Mouse (Mus musculus) granulocyte monocyte progenitor cell, adult 5-6 weeks (primary cell): ENCODE results near the gene Uvrag. TPM values are rescaled to one million over a fixed set of nuclear protein-coding genes. Genes with fewer than 3 reads are reported as not detected.
A peak's percentile ranks its signal among the peaks of the same experiment; 100 is the strongest.

ENCODE experiments used
- ATAC-seq: replicated peaks from 2 replicates; pipeline ENCODE4 v1.8.0; 2016; ENCODE audit warnings: mild to moderate bottlenecking, moderate TSS enrichment, inconsistent platforms; ENCODE audit not compliant: poor library complexity, severe bottlenecking
- total RNA-seq, 2 experiments: library from RNA; stranded (forward) in 1 of 2; stranded (reverse) in 1 of 2; fragments of 200-712, 200-1000 nt in 1 of 2; fragments of >200 nt in 1 of 2; fragmentation: Nextera tagmentation in 1 of 2; gene quantifications; 2 replicates each; pipeline ENCODE4 v1.2.3; 2014 to 2017

Uvrag gene
- total RNA-seq, 2 experiments from 2014 or later: 31.0 to 38.7 TPM

DNA sequence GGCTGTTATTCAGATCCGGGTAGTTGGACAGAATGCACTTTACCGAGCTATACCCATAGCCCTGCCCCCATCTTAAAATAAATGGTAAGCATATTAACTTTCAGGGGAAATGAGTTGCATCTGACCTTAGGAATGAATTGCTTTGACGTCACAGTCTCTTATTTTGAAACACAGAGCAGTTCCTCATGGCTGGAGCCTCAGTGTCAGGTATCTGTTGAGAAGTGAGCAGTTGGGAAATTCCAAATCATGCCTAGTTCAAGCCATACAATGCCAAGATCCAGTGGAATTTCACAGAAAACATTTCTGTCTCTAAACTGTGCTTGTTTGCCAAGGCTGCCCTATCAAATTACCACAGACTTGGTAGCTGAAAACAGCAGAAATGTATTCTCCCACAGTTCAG lies 2.3 kb upstream of the Uvrag start:
- ATAC-seq: 0 out of 2 replicates have a peak, but pooled peaks have one; percentile 3

DNA sequence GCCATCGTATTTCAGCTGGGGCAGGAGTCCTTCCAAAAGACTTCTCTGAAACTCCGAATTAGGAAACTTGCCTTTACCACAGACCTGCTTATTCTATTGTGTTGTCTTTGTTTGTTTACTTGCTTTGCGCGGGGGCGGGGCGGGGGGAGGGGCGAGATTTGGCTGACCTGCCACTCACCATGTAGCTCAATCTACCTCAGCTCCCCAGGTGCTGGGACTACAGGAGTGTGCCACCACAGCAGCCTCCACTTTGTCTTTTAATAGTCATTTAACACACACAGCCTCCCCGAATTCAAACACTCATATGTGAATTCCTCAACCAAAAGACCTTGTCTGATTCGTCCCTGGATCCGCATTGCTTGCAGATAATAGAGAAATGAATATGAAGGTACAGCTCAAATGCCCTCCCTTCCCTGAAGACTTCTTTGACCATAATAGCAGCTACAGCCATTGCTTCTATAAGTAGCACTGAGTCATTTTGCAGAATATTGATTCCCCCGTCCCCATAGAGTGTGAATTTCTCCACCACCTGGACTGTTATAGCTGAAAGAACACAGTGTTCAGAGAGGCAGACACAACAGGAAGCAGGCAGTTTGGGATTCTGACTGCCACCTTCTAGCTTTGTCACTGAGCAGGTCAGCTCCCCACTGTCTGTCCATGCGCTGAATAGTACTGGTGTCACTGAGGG lies 1.1 kb upstream of the Uvrag start:
- ATAC-seq: no peak

DNA sequence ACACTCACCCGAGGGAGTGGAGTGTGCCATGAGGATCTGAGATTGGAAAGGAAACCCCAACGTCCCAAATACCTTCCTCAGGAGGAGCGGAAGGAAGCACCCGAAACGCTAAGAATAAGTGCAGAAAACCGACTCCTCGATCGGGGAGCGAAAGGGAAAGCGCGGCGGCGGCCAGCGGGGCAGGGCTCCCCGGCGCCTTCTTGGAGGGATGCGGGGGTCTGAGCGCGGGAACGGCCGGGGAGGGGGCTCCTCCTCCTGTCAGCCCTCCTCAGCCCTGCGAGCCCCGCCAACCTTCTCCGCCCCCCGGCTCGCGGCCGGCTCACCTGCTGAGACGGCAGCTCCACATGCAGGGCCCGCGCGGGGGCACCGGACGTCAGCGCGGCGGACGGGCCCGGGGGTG lies 430 bp downstream of the Uvrag start:
- ATAC-seq: no peak

DNA sequence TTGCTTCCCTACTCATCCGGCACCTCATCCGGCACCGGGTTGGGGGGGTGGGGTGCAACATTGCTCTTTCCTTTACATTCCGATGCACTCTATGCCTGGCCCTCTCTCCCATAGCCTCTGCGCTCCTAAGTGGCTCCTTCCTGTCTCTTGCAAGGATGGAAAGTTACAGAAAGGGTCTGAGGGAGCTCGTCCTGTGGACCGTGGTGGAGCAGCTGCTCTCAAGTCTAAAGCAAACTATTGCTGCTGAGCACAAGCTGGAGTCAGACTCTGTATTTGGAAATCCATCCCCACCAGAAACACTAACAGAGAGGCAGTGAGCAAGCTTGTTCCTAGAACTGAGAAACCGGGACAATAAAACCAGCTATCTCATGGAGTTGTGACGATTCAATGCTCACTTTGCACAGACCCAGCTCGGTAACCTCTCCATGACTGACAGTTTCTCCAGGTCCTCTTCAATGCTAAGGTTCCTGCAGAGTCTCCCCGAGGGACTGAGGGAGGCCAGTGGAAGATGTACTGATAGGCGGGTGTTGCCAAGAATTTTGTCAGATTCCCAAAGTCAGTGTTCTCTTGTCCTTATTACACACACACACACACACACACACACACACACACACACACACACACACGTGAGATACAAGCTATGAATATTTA lies 975 bp downstream of the Uvrag start:
- no peak for ATAC-seq

DNA sequence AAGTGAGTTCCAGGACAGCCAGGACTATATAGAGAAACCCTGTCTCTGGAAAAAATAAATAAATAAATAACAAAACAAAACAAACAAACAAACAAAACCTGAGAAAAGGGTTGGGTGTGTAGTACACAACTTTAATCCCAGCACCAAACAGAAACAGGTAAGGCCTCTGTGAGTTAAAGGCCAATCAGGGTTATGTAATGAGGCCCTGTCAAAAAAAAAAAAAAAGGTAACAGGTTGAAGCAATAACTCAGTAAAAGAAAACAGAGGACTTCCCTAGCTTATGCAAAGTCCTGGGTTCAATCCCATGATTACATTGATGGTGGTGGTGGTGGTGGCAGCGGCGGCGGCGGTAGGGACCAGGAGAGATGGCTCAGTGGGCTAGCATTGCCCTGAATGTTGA lies 3.4 kb downstream of the Uvrag start:
- ATAC-seq: no peak

DNA sequence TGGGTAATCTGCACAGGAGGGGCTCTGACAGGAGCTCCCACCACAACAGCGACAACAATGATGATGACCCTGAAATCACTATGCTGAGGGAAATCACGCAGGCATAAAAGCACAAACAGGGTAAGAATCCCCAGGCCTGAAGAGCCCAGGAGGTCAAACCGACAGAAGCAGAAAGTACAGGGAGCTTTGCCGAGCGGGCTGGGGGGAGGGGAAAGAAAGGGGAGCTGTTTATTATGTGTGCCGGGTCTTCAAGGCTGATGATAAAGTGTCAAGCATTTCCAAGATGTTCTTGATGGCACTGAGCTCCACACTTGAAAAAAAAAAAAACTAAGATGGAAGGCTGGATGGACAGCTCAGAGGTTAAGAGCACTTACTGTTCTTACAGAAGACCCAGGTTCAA lies 4.2 kb downstream of the Uvrag start:
- no peak for ATAC-seq

DNA sequence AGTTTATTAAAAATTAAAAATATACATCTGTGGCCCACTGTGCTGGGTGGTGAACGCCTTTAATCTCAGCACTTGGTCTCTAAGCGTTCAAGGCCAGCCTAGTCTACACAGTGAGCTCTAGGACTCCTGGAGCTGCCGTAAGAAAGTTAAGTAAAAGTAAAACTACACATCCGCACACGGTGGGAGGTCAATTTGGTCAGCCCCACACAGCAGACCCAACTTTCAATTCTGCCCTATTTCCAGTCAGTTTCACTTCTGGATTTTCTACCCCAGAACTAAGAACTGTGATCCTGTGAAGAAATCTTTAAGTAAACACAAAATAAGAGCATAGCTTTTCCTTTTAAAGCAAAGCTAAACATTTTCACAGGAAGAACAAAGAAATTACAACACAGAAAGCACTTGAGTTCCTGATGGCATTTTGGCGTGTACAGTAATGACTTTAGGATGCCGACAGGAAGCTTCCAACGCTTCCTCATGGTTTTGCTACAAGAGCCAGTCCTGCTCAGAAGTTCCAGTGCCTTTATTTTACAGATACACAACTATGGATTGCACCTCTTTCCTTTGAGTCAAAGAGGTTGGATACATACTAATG lies 7.0 kb downstream of the Uvrag start:
- ATAC-seq: peak; percentile 81

DNA sequence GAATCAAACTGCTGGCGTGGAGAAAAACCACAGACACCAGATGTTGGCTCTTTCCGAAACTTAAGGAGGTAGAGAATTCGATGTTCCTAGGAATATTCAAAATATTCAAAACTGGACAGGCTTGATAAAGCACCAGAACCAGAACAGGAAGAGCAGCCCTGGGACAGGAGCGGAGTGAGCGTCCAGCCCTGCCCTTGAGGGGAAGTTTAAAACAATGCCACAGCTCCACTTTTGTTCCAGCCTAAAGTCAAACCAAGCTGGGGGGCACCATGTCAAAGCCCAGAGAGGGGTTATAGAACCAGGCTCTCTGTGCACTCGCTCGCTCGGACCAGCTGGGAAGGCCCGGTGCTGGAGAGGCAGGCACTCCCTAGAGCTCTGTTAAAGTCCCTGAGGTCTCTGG lies 8.3 kb downstream of the Uvrag start:
- no peak for ATAC-seq

DNA sequence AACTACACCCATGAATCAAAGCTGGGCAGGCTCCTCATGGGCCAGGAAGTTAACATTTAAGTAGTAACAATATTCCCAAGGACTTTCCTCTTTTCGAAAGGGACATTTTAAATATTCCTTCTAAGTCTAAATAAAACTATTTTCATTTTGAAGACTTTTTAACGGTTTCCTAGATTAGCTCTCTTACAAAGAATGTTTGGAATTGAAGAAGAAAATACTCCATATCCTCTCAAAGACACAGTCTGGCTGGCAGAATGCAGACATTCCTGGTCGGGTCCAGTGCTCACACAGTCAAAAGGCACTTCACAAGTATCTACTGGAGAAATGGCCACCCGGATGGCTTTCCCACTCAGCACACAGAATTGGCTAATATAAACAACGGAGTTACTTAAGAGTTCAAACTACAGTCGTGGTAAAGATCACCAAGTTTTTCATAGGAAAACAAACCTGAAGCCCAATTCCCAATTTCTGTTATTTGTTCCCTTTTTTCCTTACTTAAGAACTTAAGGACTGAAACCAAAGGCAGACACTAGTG lies 9.1 kb downstream of the Uvrag start:
- no peak for ATAC-seq

DNA sequence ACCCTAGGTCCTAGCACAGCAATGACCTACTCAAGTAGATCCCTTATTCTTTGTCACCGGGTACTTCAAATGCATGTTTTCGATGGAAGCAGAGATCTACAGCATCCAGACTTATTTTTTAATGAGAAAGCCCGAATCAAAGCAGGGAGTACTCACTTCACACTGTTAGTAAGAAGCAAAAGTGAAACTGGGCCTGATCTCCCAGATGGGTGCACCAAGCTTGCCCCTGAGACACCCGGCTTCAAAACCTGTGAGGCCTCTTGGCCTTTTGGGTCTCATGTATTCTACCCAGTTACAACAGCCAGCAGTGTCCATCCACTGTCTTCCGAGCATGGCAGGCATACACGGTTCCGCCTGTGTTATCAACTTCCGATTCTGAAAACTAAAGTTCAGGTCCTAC lies 12.0 kb downstream of the Uvrag start:
- ATAC-seq: no peak

DNA sequence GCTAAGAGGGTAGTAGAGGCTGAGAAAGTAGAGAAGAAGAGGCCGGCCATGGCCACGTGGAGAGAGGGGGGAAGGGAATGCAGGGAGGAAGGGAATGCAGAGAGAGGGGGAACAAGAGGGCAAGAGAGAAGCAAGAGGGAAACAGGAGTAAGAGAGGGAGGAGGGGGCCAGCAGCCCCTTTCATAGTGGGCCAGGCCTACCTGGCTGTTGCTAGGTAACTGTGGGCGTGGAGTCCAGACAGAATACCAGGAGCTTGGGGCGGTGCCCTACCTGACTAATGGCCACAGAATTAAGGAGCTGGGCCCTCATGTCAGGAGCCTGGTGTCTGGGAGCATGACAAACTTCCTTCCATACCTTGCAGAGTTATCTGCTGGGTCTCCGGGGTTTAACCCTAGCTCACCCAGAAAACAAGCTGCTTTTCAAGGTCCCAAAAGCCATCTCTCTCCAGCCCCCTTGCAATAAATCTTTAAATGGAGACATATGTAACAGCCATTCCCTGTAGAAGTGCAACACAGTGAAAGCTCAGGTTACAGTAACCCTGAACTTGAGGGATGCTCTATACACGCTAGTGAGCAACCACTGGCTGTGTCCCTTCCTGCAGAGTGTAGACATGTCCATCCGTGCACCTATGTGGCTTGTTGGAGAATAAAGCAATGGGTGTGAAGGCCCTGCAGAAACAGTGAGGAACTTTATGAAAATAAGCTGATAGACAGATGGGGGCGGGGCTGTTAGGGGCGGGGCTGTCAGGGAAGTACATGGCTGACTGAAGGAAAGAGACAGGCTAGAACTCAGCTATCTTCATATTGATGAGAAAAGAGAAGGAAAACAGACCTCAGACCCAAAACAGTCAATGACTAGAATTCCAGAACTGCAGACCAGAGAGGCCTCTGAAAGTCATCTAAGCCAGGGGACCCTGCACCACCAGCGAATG lies 12.7 kb downstream of the Uvrag start:
- no peak for ATAC-seq

DNA sequence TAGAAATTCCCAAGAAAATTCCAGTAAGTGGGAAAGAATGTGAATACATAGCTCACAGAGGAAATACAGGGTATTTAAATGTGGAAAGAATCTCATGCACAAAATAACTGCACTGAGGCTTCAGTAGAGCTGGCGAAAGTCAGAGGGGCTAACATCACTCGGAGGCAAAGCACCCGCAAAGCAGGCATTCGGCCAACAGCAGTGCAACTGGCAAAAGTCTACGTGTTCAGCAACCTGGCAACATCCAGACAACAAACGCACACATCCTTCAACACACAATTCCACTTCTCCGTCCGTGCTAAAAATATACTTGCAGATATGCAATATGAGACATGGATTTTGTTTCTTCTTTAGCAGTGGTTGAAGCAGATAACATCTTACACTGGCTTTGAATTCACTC lies 14.9 kb downstream of the Uvrag start:
- no peak for ATAC-seq

DNA sequence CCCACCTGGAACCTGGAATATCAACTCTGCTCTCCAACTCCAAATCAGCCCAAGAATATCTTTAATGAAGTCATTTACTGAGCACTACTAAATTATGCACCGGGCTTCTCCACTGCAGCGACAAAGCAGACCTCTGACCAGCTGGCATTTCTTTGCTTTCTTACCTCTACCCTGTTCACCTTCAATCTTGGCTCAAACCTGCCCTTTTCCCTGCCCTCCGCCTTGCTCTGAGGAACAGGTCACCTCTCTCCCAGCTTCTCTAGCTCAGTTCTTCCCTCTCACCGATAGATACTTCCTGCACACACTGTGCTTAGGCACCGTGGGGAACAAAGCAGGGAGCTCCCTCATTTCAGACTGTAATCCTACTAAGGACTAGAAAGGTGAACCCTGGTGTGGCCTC lies 18.3 kb downstream of the Uvrag start:
- ATAC-seq: no peak

DNA sequence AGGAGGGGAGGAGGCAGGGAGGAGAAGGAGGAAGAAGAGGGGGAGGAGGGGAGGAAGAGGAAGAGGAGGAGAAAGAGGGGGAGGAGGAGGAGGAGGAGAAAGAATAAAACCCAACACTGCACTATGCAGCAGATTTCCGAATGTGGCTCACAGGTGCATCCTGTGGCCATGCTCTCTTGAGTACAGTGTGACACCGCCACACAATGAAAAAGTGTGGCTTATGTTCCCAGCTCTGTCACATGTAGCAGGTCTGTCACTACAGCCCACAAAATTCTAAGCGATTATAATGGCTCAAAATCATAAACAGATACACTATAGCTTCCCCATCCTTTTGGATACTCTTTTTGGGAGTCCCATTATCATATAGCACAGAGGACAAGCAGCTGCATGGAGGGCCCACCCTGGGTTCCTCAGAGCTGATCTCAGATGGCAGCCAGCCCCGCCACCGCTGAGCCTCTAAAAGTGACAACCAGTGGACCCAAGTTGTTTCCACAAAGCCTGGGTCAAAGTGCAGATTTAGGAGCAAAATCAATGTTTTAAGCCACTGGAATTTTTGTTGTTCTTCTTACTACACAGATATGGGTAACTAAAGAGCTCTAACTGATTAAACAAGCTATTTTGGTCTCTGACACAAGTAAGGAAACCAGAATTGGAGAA lies 19.9 kb downstream of the Uvrag start:
- ATAC-seq: peak; percentile 53; the same call in 1 of the 2 replicates

DNA sequence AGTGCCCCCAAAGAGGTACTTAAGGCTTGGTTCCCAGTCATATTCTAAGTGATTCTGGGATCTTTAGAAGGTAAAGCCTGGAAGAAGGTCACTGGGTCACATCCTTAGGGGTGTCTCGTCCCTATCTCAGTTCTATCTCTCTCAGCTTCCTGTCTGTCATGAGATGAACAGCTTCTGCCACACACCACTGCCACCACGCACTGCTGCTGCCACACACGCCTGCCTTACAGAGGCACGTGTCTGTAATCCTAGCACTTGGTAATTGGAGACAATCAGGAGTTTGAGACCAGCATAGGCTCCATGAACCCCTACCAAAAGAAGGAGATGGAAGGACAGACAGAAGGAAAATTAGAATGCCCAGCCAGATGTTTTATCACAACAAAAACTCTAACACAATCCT lies 20.9 kb downstream of the Uvrag start:
- no peak for ATAC-seq

DNA sequence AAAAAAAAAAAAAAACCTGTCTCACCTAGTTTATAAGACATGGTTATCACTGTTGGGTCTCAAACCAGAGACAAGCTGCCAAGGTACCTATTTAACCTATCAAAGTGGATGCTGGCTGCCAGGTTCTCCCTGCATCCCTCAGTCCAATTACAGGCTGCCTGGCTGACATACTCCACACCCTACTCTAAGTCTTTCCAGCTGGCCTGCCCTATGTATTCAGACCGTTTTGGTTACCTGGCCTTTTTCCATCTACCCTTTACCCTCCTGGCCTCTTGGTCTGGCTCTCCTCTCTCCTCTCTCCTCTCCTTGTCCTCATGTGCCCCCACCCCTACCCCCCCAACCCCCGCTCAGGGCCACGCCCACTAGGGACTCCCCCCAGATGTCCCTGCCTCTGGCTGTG lies 24.2 kb downstream of the Uvrag start:
- no peak for ATAC-seq

DNA sequence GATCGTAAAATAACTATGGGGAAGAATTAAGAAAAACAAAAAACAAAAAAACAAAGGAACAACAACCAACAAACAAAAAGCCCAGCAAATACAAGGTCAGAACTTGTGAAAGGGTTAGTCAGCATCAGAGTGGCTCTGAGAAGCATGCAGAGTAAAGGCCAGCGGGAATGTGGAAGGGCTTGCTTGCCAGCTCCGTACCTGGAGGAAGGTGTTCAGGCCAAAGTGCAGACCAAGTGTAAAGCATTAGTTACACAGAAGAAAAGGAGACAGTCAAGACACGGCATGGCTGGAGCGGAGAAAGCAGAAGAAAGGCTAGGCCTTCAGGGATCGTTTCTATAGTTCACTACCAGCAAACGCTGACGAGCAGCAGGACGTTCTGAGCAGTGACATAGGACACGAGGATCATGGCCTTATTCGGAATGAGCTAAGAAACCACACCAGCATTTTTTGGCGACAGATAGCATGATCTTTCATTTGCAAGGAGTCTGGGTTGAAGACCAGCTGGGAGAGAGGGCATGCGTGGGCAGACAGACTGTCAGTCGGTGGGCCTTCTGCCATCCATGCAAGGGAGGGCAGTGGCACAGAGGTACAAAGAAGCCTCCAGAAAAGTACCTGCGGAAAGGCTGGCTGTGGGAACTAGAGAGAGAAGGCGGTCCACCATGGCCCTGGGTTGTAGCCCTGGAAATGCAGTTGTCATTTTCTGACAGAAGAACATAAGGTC lies 26.8 kb downstream of the Uvrag start:
- no peak for ATAC-seq

DNA sequence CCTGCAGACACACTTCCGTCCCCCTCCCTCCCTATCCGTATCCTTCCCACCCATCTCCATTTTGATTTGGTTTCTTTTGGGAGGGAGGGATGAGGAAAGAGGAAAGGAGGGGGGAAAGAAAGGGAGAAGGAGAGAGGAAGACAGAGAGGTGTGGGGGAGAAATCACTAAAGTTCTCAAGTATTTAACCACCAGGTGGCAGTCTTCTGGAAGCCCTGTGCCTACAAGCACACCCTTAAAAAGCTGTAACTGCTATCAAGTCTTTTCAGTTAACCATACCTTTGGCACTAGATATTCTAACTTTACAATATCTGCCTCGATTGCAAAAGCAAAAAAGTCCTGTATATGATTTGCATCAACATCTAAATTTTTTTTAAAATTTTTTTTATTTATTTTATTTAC lies 33.4 kb downstream of the Uvrag start:
- ATAC-seq: peak; percentile 27

DNA sequence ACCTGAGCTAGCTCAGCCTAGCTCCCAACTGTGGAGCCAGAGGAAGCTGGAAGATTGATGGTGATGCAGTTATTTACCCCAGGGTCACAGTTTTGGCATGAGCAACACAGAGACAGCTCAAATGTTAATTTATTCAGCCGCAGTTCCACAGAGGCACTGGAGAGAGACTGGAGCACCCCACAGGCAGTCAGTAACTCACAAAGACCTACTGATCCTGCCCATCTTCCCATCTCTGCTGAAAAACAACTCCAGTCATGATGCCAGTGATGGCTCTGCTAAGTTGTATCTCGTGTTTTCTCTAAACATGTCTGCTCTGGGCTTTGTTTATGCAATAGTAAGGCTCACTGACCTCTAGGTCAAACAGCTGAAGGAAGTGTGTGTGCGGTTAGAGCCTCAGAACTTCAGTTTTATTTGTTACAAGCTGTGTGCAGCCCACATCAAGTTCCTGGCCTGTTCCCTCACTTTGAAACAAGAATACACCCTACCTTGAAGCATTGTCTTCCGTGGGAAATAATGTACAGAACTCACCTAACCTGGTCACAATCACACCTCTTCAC lies 34.1 kb downstream of the Uvrag start:
- peak; percentile 53; the same call in 1 of the 2 replicates for ATAC-seq
